Mouse (Mus musculus) monocyte, adult 59 days (primary cell): ENCODE results near the gene Rprml. TPM values are rescaled to one million over a fixed set of nuclear protein-coding genes. Genes with fewer than 3 reads are reported as not detected.

ENCODE experiments used
- total RNA-seq, 2 experiments: library from RNA; stranded (reverse); gene quantifications; one replicate each; pipeline ENCODE4 v1.2.4; 2023

The Rprml gene
- total RNA-seq, result not detected

DNA sequence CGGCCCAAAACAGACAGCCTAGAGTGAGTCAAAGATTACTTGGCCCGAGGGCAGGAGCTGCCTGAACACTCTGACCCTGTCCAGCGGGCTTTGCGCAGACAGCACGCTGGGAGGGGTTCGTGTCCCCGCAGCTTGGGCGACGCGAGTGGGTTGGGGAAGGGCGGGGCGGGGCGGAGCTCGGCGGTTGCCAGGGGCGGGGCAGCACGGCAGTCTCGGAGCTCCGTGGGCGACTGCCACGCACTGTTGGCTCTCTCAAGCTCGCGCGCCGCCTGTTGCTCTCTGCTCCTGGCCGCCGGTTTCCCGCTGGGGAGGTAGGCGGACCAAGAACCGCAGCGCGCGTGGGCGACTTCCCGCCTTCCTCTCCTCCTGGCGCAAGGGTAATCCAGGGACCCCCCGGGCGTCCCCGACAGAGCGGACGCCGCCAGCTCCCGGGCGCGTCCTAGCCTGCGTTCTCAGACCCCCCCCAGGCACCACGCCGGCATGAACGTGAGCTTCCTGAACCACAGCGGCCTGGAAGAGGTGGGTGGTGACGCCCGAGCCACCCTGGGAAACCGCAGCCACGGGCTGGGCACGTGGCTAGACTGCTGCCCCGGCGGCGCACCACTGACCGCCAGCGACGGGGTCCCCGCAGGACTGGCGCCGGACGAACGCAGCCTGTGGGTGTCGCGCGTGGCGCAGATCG is at the start of gene Rprml:
Rprml (plus strand) TSS at position 270 of the 682 bp plus-strand sequence.

DNA sequence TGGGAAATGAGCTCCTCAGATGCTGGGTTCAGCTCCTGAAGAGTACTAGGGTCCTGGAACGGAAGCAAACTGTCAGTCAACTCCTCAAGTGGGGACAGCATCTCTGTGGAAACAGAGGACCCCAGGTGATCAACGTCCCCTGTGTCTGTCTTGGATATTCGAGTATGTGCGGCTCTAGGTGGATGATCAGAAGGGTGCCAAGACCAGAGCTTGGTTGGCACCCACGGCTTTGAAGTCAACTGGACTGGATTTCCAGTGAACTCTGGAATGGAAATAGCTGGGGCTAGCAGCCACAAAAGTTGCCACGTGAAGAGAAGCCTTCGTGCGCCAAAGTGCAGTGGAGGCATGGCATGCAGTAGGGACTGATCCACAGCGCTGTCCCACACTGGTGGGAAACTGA is 28.3 kb upstream of the Rprml start, which contains the start of gene Gm884:
Gm884 (minus strand) TSS at position 101 of the 400 bp plus-strand sequence.

DNA sequence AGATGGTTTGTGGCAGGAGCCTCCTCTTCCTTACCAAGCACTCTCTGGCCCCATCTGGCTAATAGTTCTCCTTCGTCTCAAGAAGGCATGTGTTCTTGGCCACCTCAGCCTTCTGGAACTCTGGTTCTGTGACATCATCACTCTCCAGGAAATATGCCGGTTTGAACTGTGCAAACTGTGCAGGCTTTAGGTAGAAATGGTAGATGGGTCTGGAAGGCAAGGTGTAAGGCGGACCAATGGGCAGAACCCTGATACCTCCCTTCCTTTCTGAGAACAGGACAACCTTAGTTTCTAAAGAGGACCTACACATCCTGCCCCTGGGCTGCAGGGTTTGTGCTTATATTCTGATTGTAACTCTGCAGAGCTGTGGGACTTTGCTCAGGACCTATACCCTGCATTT is 10.6 kb upstream of the Rprml start, which contains the start of gene Lyzl6:
Lyzl6 (minus strand) TSS at position 101 of the 400 bp plus-strand sequence.

DNA sequence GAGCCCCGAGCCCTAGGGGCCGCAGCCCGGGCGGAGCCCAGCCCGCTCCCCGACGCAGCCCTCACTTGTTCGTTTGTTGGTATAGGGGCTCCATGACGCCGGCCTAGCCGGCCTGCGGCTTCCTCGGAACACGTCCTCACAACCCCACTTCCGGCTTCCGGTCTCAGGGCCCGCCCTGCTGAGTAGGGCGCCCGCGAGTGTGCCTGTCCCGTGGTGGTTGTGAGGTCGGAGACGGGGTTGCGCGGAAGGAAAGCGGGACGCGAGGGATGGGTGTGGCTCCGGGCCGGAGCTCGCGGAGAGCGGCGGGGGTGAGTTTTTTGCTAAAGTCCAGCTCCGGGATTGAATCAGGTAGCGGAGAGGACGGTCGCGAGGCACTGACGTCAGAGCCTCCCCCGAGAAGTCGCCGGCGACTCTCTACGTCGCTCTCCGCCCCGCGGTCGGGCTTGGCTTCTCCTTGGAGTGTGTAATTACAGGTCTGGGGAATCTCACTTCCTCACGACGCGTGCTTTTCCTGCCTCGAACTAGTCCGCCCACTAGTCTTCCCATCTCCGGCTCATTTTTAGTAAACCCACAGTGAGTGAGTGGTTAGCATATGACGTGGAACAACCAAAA is 48.3 kb downstream of the Rprml start, which contains the start of gene Gosr2:
Gosr2 (minus strand) TSS at position 334 of the 612 bp plus-strand sequence.

Other genes with a start within 250 kb of the Rprml start
- 10 to 100 TPM; 51.0 to 54.5 TPM for gene Plekhm1, start 236.9 kb upstream of the Rprml start, total RNA-seq
- gene Lrrc37a, start 145.0 kb upstream of the Rprml start, total RNA-seq, result not detected
- not detected for gene Gm884, start 28.4 kb upstream of the Rprml start, total RNA-seq
- not detected for gene Lyzl6, start 10.7 kb upstream of the Rprml start, total RNA-seq
- 10 to 100 TPM; 64.4 to 69.8 TPM for gene Gosr2, start 48.3 kb downstream of the Rprml start, total RNA-seq
- gene Wnt9b, start 100.3 kb downstream of the Rprml start, total RNA-seq, result not detected
- gene Wnt3, start 124.6 kb downstream of the Rprml start, total RNA-seq, result not detected